Mouse (Mus musculus): ENCODE results near the gene Tuft1.
"Not testable (repeated sequence)": the region's sequence is repeated elsewhere in the genome, so short reads cannot be mapped to it uniquely, and the experiment has no call there.

Tuft1 gene

DNA sequence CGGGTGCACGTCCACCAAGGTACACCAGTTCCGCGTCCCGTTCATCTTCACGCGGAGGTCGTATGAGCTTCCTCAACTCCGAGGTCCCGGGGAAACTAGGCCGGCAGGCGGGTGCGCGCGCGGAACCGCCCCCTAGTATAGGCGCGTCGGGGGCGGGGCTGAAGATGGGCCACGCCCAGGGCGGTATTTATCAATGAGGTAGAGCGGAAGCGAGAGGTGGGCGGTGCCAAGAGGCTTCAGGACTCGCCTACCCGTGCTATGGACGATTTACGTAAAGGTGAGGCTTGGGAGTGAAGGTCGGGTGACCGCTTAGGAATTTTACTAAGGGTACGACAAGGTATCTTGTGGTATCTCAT, at the start of gene Tuft1:
Gene Tuft1, minus strand, starts transcription at position 133 of the 356 bp plus-strand sequence.
- DNase-seq (ENCODE audit: inconsistent age in 2 of 2, low spot score in 1 of 2) = peak; percentile 87 to 93

DNA sequence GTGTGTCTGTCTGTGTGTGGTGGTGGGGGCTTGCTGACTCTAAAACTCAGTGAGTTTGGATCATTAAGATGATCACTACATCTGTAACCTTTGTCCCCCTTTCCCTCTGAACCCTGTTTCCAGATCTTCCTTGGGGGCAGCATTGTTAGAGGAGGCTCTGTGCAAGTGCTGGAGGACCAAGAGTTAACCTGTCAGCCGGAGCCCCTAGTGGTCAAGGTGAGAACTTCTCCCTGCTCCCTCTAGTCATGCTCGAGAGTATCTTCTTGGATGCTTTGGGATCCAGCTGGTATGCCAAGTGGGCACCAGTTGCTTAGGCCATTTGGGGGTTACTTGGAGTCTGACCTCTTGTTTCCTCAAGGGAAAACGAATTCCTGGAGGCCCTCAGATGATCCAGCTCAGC, 44.7 kb upstream of the Tuft1 start:
- DNase-seq (ENCODE audit: inconsistent age in 2 of 2, low spot score in 1 of 2) = peak; percentile 12 to 56

DNA sequence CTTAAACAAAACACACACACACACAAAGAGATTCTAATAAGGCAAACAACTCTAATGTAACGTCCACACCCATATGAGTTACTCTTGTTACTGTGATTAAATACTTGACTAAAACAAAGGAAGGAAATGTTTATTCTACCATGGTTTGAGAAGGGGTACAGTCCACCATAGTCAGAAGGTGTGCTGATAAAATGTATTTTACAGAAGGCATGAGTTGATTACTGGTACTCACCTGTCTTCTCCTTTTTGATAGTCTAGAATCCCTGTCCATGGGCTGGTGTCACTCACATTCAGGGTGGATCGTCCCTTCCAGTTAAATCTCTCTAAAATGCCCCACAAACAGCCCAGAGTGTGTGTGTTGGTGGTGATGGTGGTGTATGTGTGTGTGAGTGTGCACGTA, 44.2 kb upstream of the Tuft1 start:
- DNase-seq (ENCODE audit: inconsistent age in 2 of 2, low spot score in 1 of 2) = no peak

GRCm38 (mm10) chr3:94702163-94702810, 43.6 kb upstream of the Tuft1 start:
- DNase-seq (ENCODE audit: inconsistent age in 2 of 2, low spot score in 1 of 2) = not testable (repeated sequence)

- not testable (repeated sequence) for DNase-seq (ENCODE audit: inconsistent age in 2 of 2, low spot score in 1 of 2)
Measured at GRCm38 (mm10) chr3:94696257-94696656, 37.6 kb upstream of the Tuft1 start.

- not testable (repeated sequence) for DNase-seq (ENCODE audit: inconsistent age in 2 of 2, low spot score in 1 of 2)
Measured at GRCm38 (mm10) chr3:94695591-94695990, 36.9 kb upstream of the Tuft1 start.

GRCm38 (mm10) chr3:94693874-94694273, 35.2 kb upstream of the Tuft1 start:
- DNase-seq (ENCODE audit: inconsistent age in 2 of 2, low spot score in 1 of 2) = not testable (repeated sequence)

DNA sequence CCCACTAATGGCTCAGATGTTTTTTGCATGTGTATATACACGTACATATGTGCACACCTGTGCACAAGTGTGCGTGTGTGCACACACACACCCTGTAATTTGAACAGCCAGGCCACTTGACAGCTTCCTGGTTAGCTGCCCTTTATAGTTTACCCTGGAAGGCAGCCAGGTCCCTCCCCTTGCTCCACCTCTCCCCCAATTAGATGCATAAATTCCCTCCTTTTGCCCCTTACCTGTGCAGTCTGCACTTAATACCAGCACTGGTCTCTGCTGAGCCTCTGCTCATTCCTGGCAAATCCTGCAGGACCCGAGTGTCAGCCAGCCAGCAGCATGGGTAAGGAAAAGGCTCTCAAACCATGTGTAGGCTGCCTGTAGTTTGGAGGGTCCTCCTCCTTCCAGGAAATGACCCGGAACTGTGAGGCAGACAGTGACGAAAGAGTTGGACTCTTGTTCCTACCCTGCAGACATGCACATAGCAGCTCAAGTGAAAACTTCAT, 34.7 kb upstream of the Tuft1 start, which contains the start of gene Selenbp2:
Gene Selenbp2, plus strand, starts transcription at position 228 of the 497 bp plus-strand sequence.
- DNase-seq (ENCODE audit: inconsistent age in 2 of 2, low spot score in 1 of 2) = no peak

DNA sequence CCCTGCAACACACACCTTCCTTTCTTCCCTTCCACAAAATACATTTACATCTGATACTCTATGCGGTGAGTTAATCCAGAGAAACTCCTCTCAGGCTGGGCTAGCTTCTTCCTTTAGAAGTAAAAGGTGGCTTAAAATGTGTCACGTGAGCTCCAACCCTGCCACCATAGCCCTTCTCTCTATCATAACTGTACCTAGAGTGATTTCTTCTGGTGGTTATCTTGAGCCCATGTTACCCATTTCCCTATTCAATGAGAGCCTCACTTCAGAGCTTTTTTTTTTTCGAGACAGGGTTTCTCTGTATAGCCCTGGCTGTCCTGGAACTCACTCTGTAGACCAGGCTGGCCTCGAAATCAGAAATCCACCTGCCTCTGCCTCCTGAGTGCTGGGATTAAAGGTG, 33.0 kb upstream of the Tuft1 start:
- not testable (repeated sequence) for DNase-seq (ENCODE audit: inconsistent age in 2 of 2, low spot score in 1 of 2)

DNA sequence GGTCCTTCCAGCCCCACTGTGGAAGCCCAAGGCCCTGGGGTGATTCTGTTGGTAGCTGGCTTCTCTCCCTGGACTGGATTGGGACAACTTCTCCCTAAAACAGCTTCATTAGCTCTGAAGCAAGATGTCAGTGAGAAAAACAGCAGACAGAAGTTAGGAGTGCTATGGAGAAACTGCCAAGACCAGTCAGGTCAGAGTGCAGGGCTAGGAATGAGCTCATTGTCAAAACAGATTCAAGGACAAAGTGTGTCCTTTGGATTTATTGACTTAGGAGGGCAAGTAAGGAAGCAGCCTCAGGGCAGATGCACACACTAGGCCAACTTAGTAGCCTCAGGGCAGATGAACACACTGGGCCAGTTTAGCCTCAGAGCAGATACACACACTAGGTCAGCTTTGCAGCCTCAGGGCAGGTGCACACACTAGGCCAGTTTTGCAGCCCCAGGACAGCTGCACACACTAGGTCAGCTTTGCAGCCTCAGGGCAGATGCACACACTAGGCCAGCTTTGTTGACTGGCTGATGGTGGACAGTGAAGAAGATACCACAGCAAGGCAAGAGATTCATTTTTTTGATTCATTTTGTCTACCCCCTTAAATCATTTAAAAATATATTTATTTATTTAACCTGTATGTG, 32.1 kb upstream of the Tuft1 start:
- DNase-seq (ENCODE audit: inconsistent age in 2 of 2, low spot score in 1 of 2) = peak; percentile 42 to 80

GRCm38 (mm10) chr3:94690162-94690561, 31.5 kb upstream of the Tuft1 start:
- not testable (repeated sequence) for DNase-seq (ENCODE audit: inconsistent age in 2 of 2, low spot score in 1 of 2)

DNA sequence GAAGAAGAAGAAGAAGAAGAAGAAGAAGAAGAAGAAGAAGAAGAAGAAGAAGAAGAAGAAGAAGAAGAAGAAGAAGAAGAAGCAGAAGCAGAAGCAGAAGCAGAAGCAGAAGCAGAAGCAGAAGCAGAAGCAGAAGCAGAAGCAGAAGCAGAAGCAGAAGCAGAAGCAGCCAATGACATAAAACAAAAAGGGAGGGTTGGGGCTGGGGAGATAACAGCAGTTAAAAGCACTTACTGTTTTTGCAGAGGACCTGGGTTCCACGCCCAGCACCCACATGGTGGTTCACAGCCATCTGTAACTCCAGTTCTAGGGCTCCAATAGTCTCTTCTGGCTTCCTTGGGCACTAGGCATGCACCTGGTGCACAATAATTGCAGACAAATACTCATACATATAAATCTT, 30.5 kb upstream of the Tuft1 start:
- not testable (repeated sequence) for DNase-seq (ENCODE audit: inconsistent age in 2 of 2, low spot score in 1 of 2)

DNA sequence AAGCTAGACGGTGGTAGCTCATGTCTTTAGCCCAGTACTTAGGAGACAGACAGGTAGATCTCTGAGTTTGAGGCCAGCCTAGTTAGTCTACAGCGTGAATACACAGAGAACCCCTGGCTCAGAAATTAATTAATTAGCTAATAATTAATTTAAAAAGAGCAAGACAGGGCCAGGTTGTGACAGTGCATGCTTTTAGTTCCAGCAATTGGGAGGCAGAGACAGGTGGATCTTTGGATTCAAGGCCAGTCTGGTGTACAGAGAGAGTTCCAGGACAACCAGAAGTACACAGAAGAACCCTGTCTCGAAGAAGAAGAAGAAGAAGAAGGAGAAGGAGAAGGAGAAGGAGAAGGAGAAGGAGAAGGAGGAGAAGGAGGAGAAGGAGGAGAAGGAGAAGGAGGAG, 30.0 kb upstream of the Tuft1 start:
- not testable (repeated sequence) for DNase-seq (ENCODE audit: inconsistent age in 2 of 2, low spot score in 1 of 2)

GRCm38 (mm10) chr3:94685989-94686772, 27.5 kb upstream of the Tuft1 start:
- not testable (repeated sequence) for DNase-seq (ENCODE audit: inconsistent age in 2 of 2, low spot score in 1 of 2)

GRCm38 (mm10) chr3:94683646-94684045, 25.0 kb upstream of the Tuft1 start:
- DNase-seq (ENCODE audit: inconsistent age in 2 of 2, low spot score in 1 of 2) = no peak

DNA sequence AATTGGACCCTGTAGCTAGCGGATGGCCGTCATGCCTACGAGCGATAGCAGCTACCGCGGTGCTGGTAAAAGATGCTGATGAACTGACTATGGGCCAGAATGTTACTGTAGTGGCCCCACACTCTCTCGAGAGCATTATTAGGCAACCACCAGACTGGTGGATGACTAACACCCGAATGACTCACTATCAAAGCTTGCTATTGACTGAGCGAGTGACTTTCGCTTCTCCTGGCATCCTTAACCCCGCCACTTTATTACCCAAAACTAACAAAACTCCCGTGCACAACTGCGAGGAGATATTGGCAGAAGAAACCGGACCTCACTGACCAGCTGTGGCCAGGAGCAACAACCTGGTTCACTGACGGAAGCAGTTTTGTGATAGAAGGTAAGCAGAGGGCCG, 22.1 kb upstream of the Tuft1 start:
- DNase-seq (ENCODE audit: inconsistent age in 2 of 2, low spot score in 1 of 2) = peak in 1 of 2 experiments; percentile 77

GRCm38 (mm10) chr3:94680032-94680431, 21.4 kb upstream of the Tuft1 start:
- not testable (repeated sequence) for DNase-seq (ENCODE audit: inconsistent age in 2 of 2, low spot score in 1 of 2)

DNA sequence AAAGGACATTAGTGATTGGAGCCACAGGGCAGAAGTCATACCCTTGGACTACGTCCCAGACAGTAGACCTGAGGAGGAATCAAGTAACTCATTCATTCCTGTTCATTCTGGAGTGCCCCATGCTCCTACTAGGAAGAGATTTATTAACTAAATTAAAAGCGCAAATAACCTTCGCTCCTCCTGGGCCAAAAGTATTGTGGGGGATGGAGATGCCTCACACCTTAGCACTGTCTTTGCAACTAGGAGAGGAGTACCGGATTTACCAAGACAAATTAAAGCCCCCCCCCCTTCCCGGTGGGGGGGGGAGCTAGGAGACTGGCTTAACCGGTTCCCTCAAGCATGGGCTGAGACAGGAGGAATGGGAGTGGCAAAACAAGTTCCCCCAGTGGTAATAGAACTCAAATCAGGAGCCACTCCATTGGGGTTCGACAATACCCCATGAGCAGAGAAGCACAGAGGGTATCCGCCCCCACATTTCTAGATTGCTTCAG, 20.7 kb upstream of the Tuft1 start:
- no peak for DNase-seq (ENCODE audit: inconsistent age in 2 of 2, low spot score in 1 of 2)

GRCm38 (mm10) chr3:94675101-94675500, 16.4 kb upstream of the Tuft1 start:
- DNase-seq (ENCODE audit: inconsistent age in 2 of 2, low spot score in 1 of 2) = not testable (repeated sequence)

GRCm38 (mm10) chr3:94665896-94666295, 7.2 kb upstream of the Tuft1 start:
- not testable (repeated sequence) for DNase-seq (ENCODE audit: inconsistent age in 2 of 2, low spot score in 1 of 2)

- DNase-seq (ENCODE audit: inconsistent age in 2 of 2, low spot score in 1 of 2) = peak in 1 of 2 experiments; percentile 36
Measured at GRCm38 (mm10) chr3:94665060-94665802, 6.6 kb upstream of the Tuft1 start.

Measured in adrenal gland, adult (tissue).